Mouse (Mus musculus) brain, embryonic 14.5 days (tissue): ENCODE data around the gene Slco4a1.

Experiments
- CTCF ChIP-seq: fragments of 200-500 bp; IDR thresholded peaks from 2 replicates; pipeline ENCODE4 v1.5.1; 2012; ENCODE audit warnings: inconsistent platforms, mild to moderate bottlenecking, moderate library complexity, borderline replicate concordance; ENCODE audit not compliant: insufficient read depth, insufficient read length; ENCODE audit errors: extremely low read depth
- POLR2A ChIP-seq: fragments of 200-500 bp; IDR thresholded peaks from 2 replicates; pipeline ENCODE4 v1.6.1; 2012; ENCODE audit warnings: mild to moderate bottlenecking, inconsistent platforms, borderline replicate concordance; ENCODE audit not compliant: poor library complexity, insufficient read depth, insufficient read length, severe bottlenecking; ENCODE audit errors: extremely low read depth

DNA sequence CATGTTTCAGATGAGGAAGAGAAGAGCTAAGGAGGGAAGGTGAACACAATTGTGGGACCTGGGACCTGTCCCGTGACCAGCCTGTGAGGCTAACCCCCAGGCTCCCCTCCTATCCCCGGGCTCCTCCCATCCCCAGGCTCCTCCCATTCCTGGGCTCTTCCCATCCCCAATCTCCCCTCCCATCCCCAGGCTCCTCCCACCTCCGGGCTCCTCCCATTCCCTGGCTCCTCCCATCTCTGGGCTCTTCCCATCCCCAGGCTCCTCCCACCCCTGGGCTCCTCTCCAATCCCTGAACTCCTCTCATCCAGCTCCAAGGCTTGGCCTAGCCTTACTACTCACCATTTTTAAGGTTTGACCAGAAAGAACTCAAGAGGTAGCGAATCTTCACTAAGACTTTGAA, 66.8 kb downstream of the Slco4a1 start:
- TF ChIP-seq CTCF, result no peak
- no peak for TF ChIP-seq POLR2A
